ENCODE assay signal across 15 mouse cellular contexts in genomic region chr6:62066363-62067023, GRCm38 (mm10).
A peak's percentile ranks its signal among the peaks of the same experiment; 100 is the strongest.
DNase-seq lines count a peak whose midpoint lies in the region; ATAC-seq and TF ChIP-seq lines count a peak whose summit lies in the region.
"Had no signal": no experiment of that assay in that cellular context is flagged by ENCODE, and none has a peak within 500 bp of the region (broad histone marks: within the 10 kb centered on the region; RNA-seq: fewer than 3 reads in every experiment).

No protein-coding gene starts in this region.

- TF ChIP-seq POLR2A in thymus, adult 2 months (IDR thresholded peaks at IDR 0.05; ENCODE audit: control insufficient read depth, extremely low read depth, insufficient read depth, low read length, poor library complexity): no peak

- DNase-seq in embryonic facial prominence, embryonic 10.5 days (ENCODE audit: low spot score): no peak
- DNase-seq in brain, adult 2 months (ENCODE audit: low read depth, low spot score): peak; percentile 53
- peak; percentile 12 for DNase-seq in forebrain, postnatal 0 days
- no peak for DNase-seq in spleen, postnatal 4 days (ENCODE audit: low spot score in 2 of 2)
- no peak for DNase-seq in thymus, adult 2 months
- DNase-seq: cerebellum, adult 9-10 months; layer of hippocampus, adult 9-11 months; right cerebral cortex, postnatal 4 days; thymus, postnatal 14 days had no signal

- H3K4me2 ChIP-seq in embryonic facial prominence, embryonic 12.5 days (replicated peaks): no peak overlapping the region
- no peak overlapping the region for H3K4me2 ChIP-seq in forebrain, postnatal 0 days (ENCODE audit: low read depth)
- H3K4me2 ChIP-seq in midbrain, embryonic 15.5 days: no peak overlapping the region
- H3K4me2 ChIP-seq: embryonic facial prominence, embryonic 13.5 days; lung, embryonic 15.5 days had no signal

- no peak overlapping the region for H3K9ac ChIP-seq in embryonic facial prominence, embryonic 12.5 days
- H3K9ac ChIP-seq in forebrain, postnatal 0 days: no peak overlapping the region
- H3K9ac ChIP-seq in midbrain, embryonic 15.5 days: no peak overlapping the region
- H3K9ac ChIP-seq: embryonic facial prominence, embryonic 13.5 days; lung, embryonic 15.5 days had no signal

- no peaks in the 10 kb centered on the region for H3K9me3 ChIP-seq in embryonic facial prominence, embryonic 12.5 days
- no peaks in the 10 kb centered on the region for H3K9me3 ChIP-seq in embryonic facial prominence, embryonic 10.5 days
- H3K9me3 ChIP-seq in forebrain, postnatal 0 days (ENCODE audit: low read length): no peaks in the 10 kb centered on the region
- H3K9me3 ChIP-seq in midbrain, embryonic 15.5 days: no peaks in the 10 kb centered on the region
- H3K9me3 ChIP-seq: embryonic facial prominence, embryonic 13.5 days; lung, embryonic 15.5 days had no signal

- no peak for TF ChIP-seq CTCF in forebrain, postnatal 0 days (IDR thresholded peaks at IDR 0.05; ENCODE audit: low read depth)
- TF ChIP-seq CTCF in thymus, adult 2 months (IDR thresholded peaks at IDR 0.05; ENCODE audit: borderline replicate concordance, control insufficient read depth, extremely low read depth, insufficient read depth, low read length, poor library complexity): no peak

- H3K4me1 ChIP-seq in embryonic facial prominence, embryonic 12.5 days: no peaks in the 10 kb centered on the region
- H3K4me1 ChIP-seq in embryonic facial prominence, embryonic 10.5 days: no peaks in the 10 kb centered on the region
- no peaks in the 10 kb centered on the region for H3K4me1 ChIP-seq in forebrain, postnatal 0 days (ENCODE audit: insufficient read depth)
- 0 out of 2 replicates have a peak, but pooled peaks cover 4% of the 10 kb centered on the region for H3K4me1 ChIP-seq in midbrain, embryonic 15.5 days
- no peaks in the 10 kb centered on the region for H3K4me1 ChIP-seq in thymus, adult 2 months (replicated peaks; ENCODE audit: control insufficient read depth, insufficient read depth, low read length)
- H3K4me1 ChIP-seq: embryonic facial prominence, embryonic 13.5 days; lung, embryonic 15.5 days had no signal

- H3K36me3 ChIP-seq in embryonic facial prominence, embryonic 12.5 days: no peaks in the 10 kb centered on the region
- H3K36me3 ChIP-seq in embryonic facial prominence, embryonic 10.5 days (replicated peaks): no peaks in the 10 kb centered on the region
- H3K36me3 ChIP-seq in forebrain, postnatal 0 days (ENCODE audit: insufficient read depth): no peaks in the 10 kb centered on the region
- H3K36me3 ChIP-seq in midbrain, embryonic 15.5 days (replicated peaks): no peaks in the 10 kb centered on the region
- no peaks in the 10 kb centered on the region for H3K36me3 ChIP-seq in thymus, adult 2 months (ENCODE audit: control insufficient read depth, insufficient read depth, low read length)
- H3K36me3 ChIP-seq: embryonic facial prominence, embryonic 13.5 days; lung, embryonic 15.5 days had no signal

- no peaks in the 10 kb centered on the region for H3K27me3 ChIP-seq in embryonic facial prominence, embryonic 12.5 days
- H3K27me3 ChIP-seq in embryonic facial prominence, embryonic 10.5 days (replicated peaks; ENCODE audit: low read depth, poor library complexity, severe bottlenecking): no peaks in the 10 kb centered on the region
- no peaks in the 10 kb centered on the region for H3K27me3 ChIP-seq in forebrain, postnatal 0 days (ENCODE audit: insufficient read depth, low read length)
- no peaks in the 10 kb centered on the region for H3K27me3 ChIP-seq in midbrain, embryonic 15.5 days (replicated peaks)
- H3K27me3 ChIP-seq in thymus, adult 2 months (ENCODE audit: control insufficient read depth, insufficient read depth, low read length): no peaks in the 10 kb centered on the region
- H3K27me3 ChIP-seq: embryonic facial prominence, embryonic 13.5 days; lung, embryonic 15.5 days; Patski had no signal

- no peak overlapping the region for H3K27ac ChIP-seq in embryonic facial prominence, embryonic 12.5 days
- H3K27ac ChIP-seq in embryonic facial prominence, embryonic 10.5 days (replicated peaks): no peak overlapping the region
- no peak overlapping the region for H3K27ac ChIP-seq in forebrain, postnatal 0 days (ENCODE audit: low read depth, low read length)
- no peak overlapping the region for H3K27ac ChIP-seq in midbrain, embryonic 15.5 days
- no peak overlapping the region for H3K27ac ChIP-seq in thymus, adult 2 months (ENCODE audit: control insufficient read depth, insufficient read depth, low read length)
- H3K27ac ChIP-seq: embryonic facial prominence, embryonic 13.5 days; lung, embryonic 15.5 days had no signal

- peak; percentile 72; the same call in 1 of the 2 replicates for ATAC-seq in embryonic facial prominence, embryonic 12.5 days (ENCODE audit: insufficient number of reproducible peaks, insufficient read depth, low FRiP score, low TSS enrichment)
- ATAC-seq in forebrain, postnatal 0 days: peak; percentile 60
- peak; percentile 85 for ATAC-seq in midbrain, embryonic 15.5 days (replicated peaks)
- no peak for ATAC-seq in activated CD4-positive, CD25-positive, alpha-beta regulatory T cell, adult 4 months
- ATAC-seq: Patski had no signal

- 63% methylated on average over 6 of the region's 6 CpGs for WGBS in embryonic facial prominence, embryonic 12.5 days
- 71% methylated on average over 6 of the region's 6 CpGs for WGBS in embryonic facial prominence, embryonic 10.5 days
- 33% methylated on average over 6 of the region's 6 CpGs for WGBS in forebrain, postnatal 0 days
- 34% methylated on average over 6 of the region's 6 CpGs for WGBS in midbrain, embryonic 15.5 days
- 66% methylated on average over 6 of the region's 6 CpGs for WGBS in thymus, adult 2 months

- no peak overlapping the region for H3K4me3 ChIP-seq in embryonic facial prominence, embryonic 12.5 days
- H3K4me3 ChIP-seq in embryonic facial prominence, embryonic 10.5 days: no peak overlapping the region
- H3K4me3 ChIP-seq in forebrain, postnatal 0 days (ENCODE audit: low read depth, low read length): no peak overlapping the region
- H3K4me3 ChIP-seq in midbrain, embryonic 15.5 days: no peak overlapping the region
- H3K4me3 ChIP-seq in thymus, adult 2 months (ENCODE audit: control insufficient read depth, insufficient read depth, low read length): no peak overlapping the region
- H3K4me3 ChIP-seq: embryonic facial prominence, embryonic 13.5 days; lung, embryonic 15.5 days had no signal

Comparison
In these comparisons a context has a peak if more than half of its experiments do, and no peak if none do; other contexts are left out.
1. DNase-seq: peak in brain, adult 2 months (single experiment) and forebrain, postnatal 0 days (single experiment); none in embryonic facial prominence, embryonic 10.5 days (single experiment), spleen, postnatal 4 days (0 of 2) and thymus, adult 2 months (single experiment).